9 mouse cellular contexts compared by ENCODE assay signal in genomic region chr7:99593868-99594803, GRCm38 (mm10). TPM values are rescaled to one million over a fixed set of nuclear protein-coding genes. Genes with fewer than 3 reads are reported as not detected.
DNase-seq lines count a peak whose midpoint lies in the region; ATAC-seq lines count a peak whose summit lies in the region.
"Had no signal": no experiment of that assay in that cellular context is flagged by ENCODE, and none has a peak within 500 bp of the region (broad histone marks: within the 10 kb centered on the region; RNA-seq: fewer than 3 reads in every experiment).

No protein-coding gene starts in this region.

- H3K27ac ChIP-seq in lung, embryonic 16.5 days (ENCODE audit: low read length), result no peak overlapping the region
- H3K27ac ChIP-seq: embryonic facial prominence, embryonic 15.5 days had no signal

- H3K27me3 ChIP-seq in lung, embryonic 16.5 days (ENCODE audit: control insufficient read depth, insufficient read depth, low read depth, low read length), result no peaks in the 10 kb centered on the region
- H3K27me3 ChIP-seq: embryonic facial prominence, embryonic 15.5 days had no signal

- H3K4me3 ChIP-seq in lung, embryonic 16.5 days (ENCODE audit: low read length), result no peak overlapping the region
- H3K4me3 ChIP-seq: embryonic facial prominence, embryonic 15.5 days had no signal

- 66% methylated on average over 15 of the region's 15 CpGs for WGBS in lung, embryonic 16.5 days

- ATAC-seq in lung, embryonic 16.5 days (ENCODE audit: low read depth), result 0 out of 2 replicates have a peak, but pooled peaks have one; percentile 29
- ATAC-seq in hematopoietic stem cell, adult 5-6 weeks (replicated peaks in 1 of 2; ENCODE audit: insufficient read depth in 1 of 2, low FRiP score in 2 of 2, low TSS enrichment in 1 of 2, low read depth in 1 of 2, poor library complexity in 2 of 2, severe bottlenecking in 2 of 2), result peak; percentile 66 to 83

- peaks cover 26% of the 10 kb centered on the region for H3K36me3 ChIP-seq in lung, embryonic 16.5 days (ENCODE audit: control insufficient read depth, insufficient read depth, low read length)

- H3K4me2 ChIP-seq in lung, embryonic 16.5 days (ENCODE audit: low read depth, low read length), result no peak overlapping the region
- H3K4me2 ChIP-seq: embryonic facial prominence, embryonic 15.5 days had no signal

- no peak for DNase-seq in lung, adult 18-20 months
- DNase-seq in c-Kit-positive CD71-positive TER-119-negative erythroid progenitor cells, embryonic 14.5 days (ENCODE audit: low read depth), result peak; percentile 92
- DNase-seq in spleen, postnatal 4 days (ENCODE audit: low spot score in 2 of 2), result peak; percentile 89
- DNase-seq in T-cell, adult 2 months (ENCODE audit: low spot score), result no peak
- no peak for DNase-seq in thymus, postnatal 14 days
- DNase-seq: gastrocnemius, postnatal 25 days had no signal

- H3K4me1 ChIP-seq in lung, embryonic 16.5 days (replicated peaks; ENCODE audit: control insufficient read depth, insufficient read depth, low read length), result no peaks in the 10 kb centered on the region
- H3K4me1 ChIP-seq: embryonic facial prominence, embryonic 15.5 days had no signal

- H3K9ac ChIP-seq in lung, embryonic 16.5 days (ENCODE audit: low read length), result no peak overlapping the region
- H3K9ac ChIP-seq: embryonic facial prominence, embryonic 15.5 days had no signal

- no peaks in the 10 kb centered on the region for H3K9me3 ChIP-seq in lung, embryonic 16.5 days (ENCODE audit: control insufficient read depth, low read length)
- H3K9me3 ChIP-seq: embryonic facial prominence, embryonic 15.5 days had no signal

RNA-seq across cellular contexts. Expression of gene Tpbgl, which starts 32.8 kb away (rescaled TPM):
- 0.92 and 1.1 TPM in 2 replicates for polyA plus RNA-seq in lung, embryonic 16.5 days (2015; fragmentation: Nextera tagmentation; extraction: Ambion mirVana)
- not detected in 2 replicates for total RNA-seq in hematopoietic stem cell, adult 5-6 weeks (2017)

RNA-seq across cellular contexts. Expression of gene Arrb1, which starts 58.9 kb away (rescaled TPM):
- polyA plus RNA-seq in lung, embryonic 16.5 days (2015; fragmentation: Nextera tagmentation; extraction: Ambion mirVana), result 20.6 and 20.9 TPM in 2 replicates
- total RNA-seq in hematopoietic stem cell, adult 5-6 weeks (2017), result 77.8 and 83.5 TPM in 2 replicates

Comparison
In these comparisons a context has a peak if more than half of its experiments do, and no peak if none do; other contexts are left out.
1. DNase-seq: peak in c-Kit-positive CD71-positive TER-119-negative erythroid progenitor cells, embryonic 14.5 days (single experiment) and spleen, postnatal 4 days (2 of 2); none in lung, adult 18-20 months (0 of 2), T-cell, adult 2 months (single experiment) and thymus, postnatal 14 days (single experiment).